Mouse (Mus musculus) heart, embryonic 16.5 days (tissue): Measurements from ENCODE around the gene Robo1. TPM values are rescaled to one million over a fixed set of nuclear protein-coding genes. Genes with fewer than 3 reads are reported as not detected.
"Not testable (repeated sequence)": the region's sequence is repeated elsewhere in the genome, so short reads cannot be mapped to it uniquely, and the experiment has no call there.

Source experiments
- ATAC-seq: fragments of 200-750 bp; cut with Nextera tagmentation; replicated peaks from 2 replicates; pipeline ENCODE4 v1.8.0; 2017; ENCODE audit warnings: moderate number of reproducible peaks; ENCODE audit not compliant: insufficient read depth, low FRiP score; ENCODE audit errors: extremely low read depth
- H3K27ac ChIP-seq: fragments of 300-500 bp; sonication (generic); 2 replicates; pipeline ENCODE4 v1.5.1; 2014; ENCODE audit warnings: mild to moderate bottlenecking, low read length, control low read depth, moderate library complexity
- H3K27me3 ChIP-seq: fragments of 300-500 bp; sonication (generic); 2 replicates; pipeline ENCODE4 v1.6.1; 2014; ENCODE audit warnings: low read length, mixed read lengths; ENCODE audit not compliant: control insufficient read depth, insufficient read depth
- H3K36me3 ChIP-seq: fragments of 300-500 bp; sonication (generic); 2 replicates; pipeline ENCODE4 v1.6.1; 2014; ENCODE audit not compliant: control insufficient read depth, insufficient read depth
- H3K4me1 ChIP-seq: fragments of 300-500 bp; sonication (generic); 2 replicates; pipeline ENCODE4 v1.6.1; 2014; ENCODE audit warnings: low read length, mixed read lengths; ENCODE audit not compliant: control insufficient read depth, insufficient read depth
- H3K4me2 ChIP-seq: fragments of 300-500 bp; sonication (generic); 2 replicates; pipeline ENCODE4 v1.6.1; 2014; ENCODE audit warnings: low read depth, mild to moderate bottlenecking, control low read depth, low read length
- H3K4me3 ChIP-seq: fragments of 300-500 bp; sonication (generic); 2 replicates; pipeline ENCODE4 v1.5.1; 2014; ENCODE audit warnings: mild to moderate bottlenecking, control low read depth, low read length
- H3K9ac ChIP-seq: fragments of 300-500 bp; sonication (generic); 2 replicates; pipeline ENCODE4 v1.6.1; 2014; ENCODE audit warnings: low read length, control low read depth
- H3K9me3 ChIP-seq: fragments of 300-500 bp; sonication (generic); replicated peaks from 2 replicates; pipeline ENCODE4 v1.6.1; 2016; ENCODE audit warnings: low read length; ENCODE audit not compliant: control insufficient read depth
- WGBS: fragments of 180-500 bp; shearing (Covaris S2); extraction: QIAGEN DNeasy Blood & Tissue Kit; methylation state at CpG from one replicate; pipeline ENCODE4 v1.1.7; 2014; 5-methylcytosine and 5-hydroxymethylcytosine counted together
- polyA plus RNA-seq: library from polyadenylated mRNA; unstranded; fragments of >200 nt; fragmentation: Nextera tagmentation; extraction: Ambion mirVana; gene quantifications from 2 replicates; pipeline ENCODE4 v1.2.1, GENCODE M21; 2015

Robo1 gene
- polyA plus RNA-seq, 1 experiment from 2014 or later: 8.0 TPM

DNA sequence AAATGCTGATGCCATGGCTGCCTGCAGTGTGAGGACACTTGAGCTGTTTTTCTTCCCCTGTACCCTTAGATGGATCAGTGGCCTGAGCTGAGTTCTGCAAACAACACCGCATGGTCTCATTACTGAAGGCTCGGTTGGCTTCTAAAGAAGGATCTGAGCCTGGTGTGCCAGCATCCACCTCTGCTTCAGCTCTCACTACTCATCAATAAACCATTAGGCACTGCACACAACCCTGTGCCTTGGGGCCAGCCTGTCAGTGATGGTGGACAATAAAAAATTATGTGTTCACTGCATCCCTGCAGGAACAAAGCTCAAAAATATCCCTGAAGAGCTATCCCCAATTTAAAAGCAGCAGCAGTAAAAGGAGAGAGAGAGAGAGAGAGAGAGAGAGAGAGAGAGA, 223.2 kb downstream of the Robo1 start:
- no peak for ATAC-seq
- 80% methylated on average over 2 of the region's 2 CpGs for WGBS
- H3K4me2 ChIP-seq: no peak overlapping the region
- no peak overlapping the region for H3K4me3 ChIP-seq
- no peak overlapping the region for H3K9ac ChIP-seq
- H3K27ac ChIP-seq: no peak overlapping the region
- no peaks in the 10 kb centered on the region for H3K4me1 ChIP-seq
- H3K9me3 ChIP-seq: no peaks in the 10 kb centered on the region
- H3K36me3 ChIP-seq: no peaks in the 10 kb centered on the region
- H3K27me3 ChIP-seq: no peaks in the 10 kb centered on the region

DNA sequence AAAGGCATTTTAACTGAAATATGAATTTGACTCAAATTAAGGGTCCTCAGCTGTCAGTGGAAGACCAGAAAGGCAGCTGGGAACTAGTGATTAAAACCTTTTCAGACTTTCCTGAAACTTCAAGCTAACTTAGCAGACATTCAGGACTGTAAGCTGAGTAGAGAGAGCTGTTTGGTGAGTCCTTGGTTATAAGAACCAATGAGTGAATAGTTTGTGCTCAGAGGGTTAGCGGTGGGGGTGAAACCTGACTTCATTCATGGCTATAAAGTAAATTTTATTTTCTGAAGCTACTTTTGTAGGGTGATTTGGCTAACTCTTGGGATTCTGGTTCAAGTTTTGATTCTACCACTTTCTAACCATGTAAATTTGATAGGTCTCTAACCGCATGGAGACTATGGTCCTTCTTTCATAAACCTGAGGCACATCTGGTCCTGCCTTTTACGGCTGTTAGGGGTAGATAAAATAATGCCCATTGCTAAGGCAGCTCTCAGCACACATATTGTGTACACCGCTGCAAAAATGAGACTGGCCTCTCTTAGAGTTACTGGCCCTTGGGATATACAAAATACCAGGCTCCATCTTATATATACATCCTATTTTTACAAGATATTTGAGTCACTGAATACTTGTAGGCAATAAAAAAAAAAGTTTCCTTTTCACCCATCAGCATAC, 225.9 kb downstream of the Robo1 start:
- H3K9ac ChIP-seq: no peak overlapping the region
- no peak overlapping the region for H3K27ac ChIP-seq
- H3K36me3 ChIP-seq: no peaks in the 10 kb centered on the region
- WGBS: 94% methylated on average over 4 of the region's 4 CpGs
- no peaks in the 10 kb centered on the region for H3K27me3 ChIP-seq
- ATAC-seq: no peak
- H3K4me2 ChIP-seq: no peak overlapping the region
- H3K4me3 ChIP-seq: no peak overlapping the region
- no peaks in the 10 kb centered on the region for H3K4me1 ChIP-seq
- H3K9me3 ChIP-seq: no peaks in the 10 kb centered on the region

DNA sequence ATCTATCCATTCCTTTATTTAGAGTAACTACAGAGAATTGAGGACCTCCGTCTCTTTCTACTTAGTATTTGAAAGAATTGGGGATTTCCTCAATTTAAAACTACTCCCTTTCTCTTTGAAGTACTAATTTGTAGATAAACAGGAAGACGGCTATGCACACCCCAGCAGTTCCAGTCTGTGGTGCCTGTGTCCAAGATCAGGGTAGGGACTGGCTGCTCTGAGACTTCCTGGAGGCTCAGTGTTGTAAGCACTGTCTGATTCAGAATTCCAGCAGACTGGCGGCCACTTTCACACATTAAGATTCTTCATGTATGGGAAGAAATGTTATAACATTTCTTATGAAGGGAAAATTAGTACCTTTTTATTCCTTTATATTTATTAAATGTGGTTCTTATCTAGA, 230.1 kb downstream of the Robo1 start:
- no peak for ATAC-seq
- Histone ChIP-seq H3K27ac (no peak overlapping the region), H3K4me3 (no peak overlapping the region), H3K9ac (no peak overlapping the region), H3K4me2 (no peak overlapping the region), H3K36me3 (no peaks in the 10 kb centered on the region), H3K9me3 (no peaks in the 10 kb centered on the region), H3K27me3 (no peaks in the 10 kb centered on the region), H3K4me1 (no peaks in the 10 kb centered on the region)
- 50% methylated on average over 3 of the region's 3 CpGs for WGBS

DNA sequence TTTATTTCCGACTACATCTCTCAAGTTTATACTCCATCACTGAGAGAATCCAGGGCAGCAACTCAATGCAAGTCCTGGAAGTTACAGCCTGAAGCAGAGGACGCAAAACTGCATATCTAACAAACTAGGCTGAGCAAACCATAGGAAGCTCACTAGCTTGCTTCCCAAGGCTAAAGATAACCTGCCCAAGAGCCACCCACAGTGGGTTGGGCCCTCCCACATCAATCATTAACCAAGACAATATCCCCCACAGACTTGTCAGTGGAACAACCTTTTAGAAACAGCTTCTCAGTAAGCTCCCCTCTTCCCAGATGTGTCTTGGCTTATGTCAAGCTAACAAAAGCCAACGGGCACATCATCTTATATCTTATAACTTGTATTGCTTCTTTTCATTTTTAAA, 235.8 kb downstream of the Robo1 start:
- WGBS: 64% methylated on average over 3 of the region's 3 CpGs
- Histone ChIP-seq H3K9me3 (no peaks in the 10 kb centered on the region), H3K4me2 (no peak overlapping the region), H3K36me3 (no peaks in the 10 kb centered on the region), H3K4me1 (no peaks in the 10 kb centered on the region), H3K4me3 (no peak overlapping the region), H3K27me3 (no peaks in the 10 kb centered on the region), H3K9ac (no peak overlapping the region), H3K27ac (no peak overlapping the region)
- no peak for ATAC-seq

DNA sequence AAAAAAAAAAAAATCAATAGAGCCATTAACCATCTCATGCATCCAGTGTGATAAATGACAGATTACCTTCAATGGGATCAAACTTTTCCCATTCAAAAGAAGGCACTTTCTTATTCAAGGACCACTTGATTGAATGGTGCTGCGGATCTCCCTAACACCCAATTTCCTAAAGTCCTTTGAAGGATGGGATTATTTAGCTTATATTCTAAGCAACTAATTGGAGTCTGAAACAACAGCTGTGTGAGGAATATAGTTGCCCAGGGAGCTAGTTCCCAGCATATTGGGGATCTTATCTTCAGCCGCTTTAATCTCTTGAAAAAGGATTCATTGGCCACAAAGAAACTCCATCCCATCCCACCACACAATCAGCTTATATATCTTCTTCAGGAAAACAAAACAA, 236.8 kb downstream of the Robo1 start:
- Histone ChIP-seq H3K9ac (no peak overlapping the region), H3K4me1 (no peaks in the 10 kb centered on the region), H3K9me3 (no peaks in the 10 kb centered on the region), H3K27ac (no peak overlapping the region), H3K27me3 (no peaks in the 10 kb centered on the region), H3K4me2 (no peak overlapping the region), H3K36me3 (no peaks in the 10 kb centered on the region), H3K4me3 (no peak overlapping the region)
- 64% methylated on average over 2 of the region's 2 CpGs for WGBS
- no peak for ATAC-seq

DNA sequence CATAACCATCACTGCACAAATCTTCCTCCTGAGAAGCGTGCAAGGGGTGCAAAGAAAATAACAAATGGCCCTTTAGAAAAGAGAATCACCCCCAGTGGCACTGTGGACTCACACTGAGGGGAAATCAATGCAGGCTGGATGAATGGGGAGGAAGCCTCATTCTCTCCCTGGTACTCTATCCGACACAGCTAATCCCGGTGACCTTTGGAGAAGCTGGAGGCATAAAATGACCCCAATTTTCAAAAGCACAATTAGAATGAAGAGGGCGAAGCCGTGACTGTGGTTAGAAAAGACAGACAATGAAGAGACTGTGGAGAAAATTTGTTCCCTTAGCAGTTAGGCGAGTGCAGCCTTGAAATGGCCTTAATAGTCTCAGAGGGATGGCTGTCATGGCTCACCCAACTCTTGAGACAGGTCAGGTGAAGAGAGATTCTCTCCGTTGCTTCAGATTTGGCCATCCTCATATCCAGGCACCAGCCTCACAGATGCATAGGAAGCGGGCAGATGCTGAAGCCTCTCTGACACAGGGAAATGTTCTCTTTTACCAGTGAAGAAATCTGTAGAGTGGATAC, 243.7 kb downstream of the Robo1 start:
- Histone ChIP-seq H3K4me2 (no peak overlapping the region), H3K36me3 (no peaks in the 10 kb centered on the region), H3K9ac (no peak overlapping the region), H3K4me3 (no peak overlapping the region), H3K9me3 (no peaks in the 10 kb centered on the region), H3K27me3 (no peaks in the 10 kb centered on the region), H3K27ac (no peak overlapping the region), H3K4me1 (no peaks in the 10 kb centered on the region)
- ATAC-seq: no peak
- WGBS: 81% methylated on average over 8 of the region's 8 CpGs

DNA sequence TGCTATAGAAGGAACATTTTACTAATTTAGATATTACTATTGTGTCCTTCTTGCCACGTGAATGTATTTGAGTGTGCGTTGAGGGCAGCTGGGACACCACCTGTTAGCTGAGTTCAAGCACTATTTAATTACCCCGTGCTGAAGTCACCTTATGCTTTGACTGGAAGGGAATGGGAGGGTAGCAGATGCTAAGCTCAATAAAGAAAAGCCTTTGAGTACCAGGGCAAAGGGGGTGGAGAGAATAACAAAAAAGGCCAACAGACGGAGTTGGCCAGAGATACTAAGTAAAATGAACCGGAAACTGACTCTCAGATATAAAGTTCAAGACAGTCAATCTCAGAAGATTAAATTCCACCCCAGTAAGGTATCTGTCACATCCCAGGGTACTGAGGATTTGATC, 245.6 kb downstream of the Robo1 start:
- 62% methylated on average over 5 of the region's 5 CpGs for WGBS
- no peak for ATAC-seq
- H3K27ac ChIP-seq: no peak overlapping the region

DNA sequence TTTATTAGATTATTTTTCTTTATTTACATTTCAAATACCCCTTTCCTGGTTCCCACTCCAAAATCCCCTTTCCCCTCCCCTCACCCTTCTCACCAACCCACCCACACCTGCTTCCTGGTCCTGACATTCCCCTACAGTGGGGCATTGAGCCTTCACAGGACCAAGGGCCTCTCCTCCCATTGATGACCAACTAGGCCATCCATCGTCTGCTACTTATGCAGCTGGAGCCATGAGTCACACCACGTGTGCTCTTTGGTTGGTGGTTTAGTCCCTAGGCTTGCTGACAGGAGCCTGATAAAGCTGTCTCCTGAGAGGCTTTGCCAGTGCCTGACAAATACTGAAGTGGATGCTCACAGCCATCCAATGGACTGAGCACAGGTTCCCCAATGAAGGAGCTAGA, 254.0 kb downstream of the Robo1 start:
- not testable (repeated sequence) for H3K4me1 ChIP-seq, H3K4me3 ChIP-seq, H3K4me2 ChIP-seq, H3K27ac ChIP-seq, H3K9ac ChIP-seq, H3K36me3 ChIP-seq, H3K27me3 ChIP-seq, H3K9me3 ChIP-seq, ATAC-seq
- WGBS: 19% methylated on average over 2 of the region's 2 CpGs

More for the DNA sequence above, 245.6 kb downstream of the Robo1 start:
- Histone ChIP-seq H3K9ac (no peak overlapping the region), H3K27me3 (no peaks in the 10 kb centered on the region), H3K9me3 (no peaks in the 10 kb centered on the region), H3K4me3 (no peak overlapping the region), H3K4me2 (no peak overlapping the region), H3K4me1 (no peaks in the 10 kb centered on the region), H3K36me3 (no peaks in the 10 kb centered on the region)

DNA sequence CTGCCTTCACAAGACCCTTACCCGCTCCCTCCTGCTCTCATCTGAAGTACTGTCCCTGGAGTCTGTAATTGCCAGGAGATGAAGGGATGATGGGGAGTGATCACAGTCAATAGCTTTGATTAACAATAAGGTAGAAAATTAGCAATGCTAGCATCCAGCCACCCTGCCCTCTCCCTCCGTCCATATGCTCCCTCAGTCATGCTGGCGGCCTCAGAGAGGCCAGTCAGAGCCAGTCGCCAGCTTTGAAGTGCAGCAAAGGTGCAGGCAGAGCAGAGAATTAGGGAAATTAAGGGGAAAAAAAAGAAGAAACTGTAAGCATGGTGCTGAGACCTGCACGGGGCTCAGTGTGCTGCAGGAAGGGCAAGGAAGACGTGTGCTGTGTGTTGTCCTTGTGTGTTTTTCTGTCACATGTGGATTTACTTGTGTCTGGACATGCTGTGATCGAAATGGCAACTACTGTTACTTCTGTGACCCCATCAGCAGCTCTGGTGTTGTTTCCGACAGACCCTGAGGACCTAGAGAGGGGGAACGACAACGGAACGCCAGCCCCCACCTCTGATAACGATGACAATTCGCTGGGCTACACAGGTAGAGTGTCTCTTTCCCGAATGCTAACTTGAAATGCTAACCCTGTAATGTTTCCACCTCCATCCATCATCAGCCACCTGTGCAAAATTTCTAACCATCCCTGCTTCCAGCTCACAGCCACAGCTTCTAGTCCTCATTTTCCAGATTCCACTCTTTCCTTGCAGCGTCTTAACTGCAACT, 255.3 kb downstream of the Robo1 start:
- Histone ChIP-seq H3K27me3 (no peaks in the 10 kb centered on the region), H3K9ac (no peak overlapping the region), H3K36me3 (no peaks in the 10 kb centered on the region), H3K27ac (no peak overlapping the region), H3K4me2 (no peak overlapping the region), H3K4me3 (no peak overlapping the region), H3K9me3 (no peaks in the 10 kb centered on the region), H3K4me1 (no peaks in the 10 kb centered on the region)
- ATAC-seq: no peak
- WGBS: 29% methylated on average over 15 of the region's 15 CpGs
